Mouse (Mus musculus): ENCODE data around the gene Alg14. TPM values are rescaled to one million over a fixed set of nuclear protein-coding genes. Genes with fewer than 3 reads are reported as not detected.

Alg14 gene
- 5.1 and 6.3 TPM in 2 replicates for polyA plus RNA-seq (2012; rRNA removed; ENCODE audit: low replicate concordance)

GRCm38 (mm10) chr3:121291560-121292258, at the start of gene Alg14:
Gene Alg14 (plus strand): TSS chr3:121291773.

GRCm38 (mm10) chr3:121282998-121283397, 8.6 kb upstream of the Alg14 start, which contains the start of gene Tmem56:
Gene Tmem56 (minus strand): TSS chr3:121283098.

Other genes with a start within 250 kb of the Alg14 start
- gene Rwdd3, start 120.1 kb upstream of the Alg14 start, polyA plus RNA-seq (2012; rRNA removed; ENCODE audit: low replicate concordance) = 0.48 and 0.52 TPM in 2 replicates
- gene Tmem56, start 8.7 kb upstream of the Alg14 start, polyA plus RNA-seq (2012; rRNA removed; ENCODE audit: low replicate concordance) = 1.1 TPM in 2 replicates
- 57.5 and 83.9 TPM in 2 replicates for gene Cnn3, start 134.7 kb downstream of the Alg14 start, polyA plus RNA-seq (2012; rRNA removed; ENCODE audit: low replicate concordance)
- gene Slc44a3, start 240.6 kb downstream of the Alg14 start, polyA plus RNA-seq (2012; rRNA removed; ENCODE audit: low replicate concordance) = 4.6 and 10.1 TPM in 2 replicates